Mouse (Mus musculus) megakaryocyte, embryonic 14.5 days (primary cell): ENCODE measurements around the gene Bmp5.

Experiments used
- FLI1 ChIP-seq: IDR thresholded peaks from 2 replicates; pipeline ENCODE4 v1.6.1; 2012; ENCODE audit warnings: low read length, inconsistent platforms, mixed read lengths
- GATA1 ChIP-seq: IDR thresholded peaks from 3 replicates; pipeline ENCODE4 v1.6.1; 2012; ENCODE audit warnings: mixed read lengths, low read length, inconsistent platforms, borderline replicate concordance

DNA sequence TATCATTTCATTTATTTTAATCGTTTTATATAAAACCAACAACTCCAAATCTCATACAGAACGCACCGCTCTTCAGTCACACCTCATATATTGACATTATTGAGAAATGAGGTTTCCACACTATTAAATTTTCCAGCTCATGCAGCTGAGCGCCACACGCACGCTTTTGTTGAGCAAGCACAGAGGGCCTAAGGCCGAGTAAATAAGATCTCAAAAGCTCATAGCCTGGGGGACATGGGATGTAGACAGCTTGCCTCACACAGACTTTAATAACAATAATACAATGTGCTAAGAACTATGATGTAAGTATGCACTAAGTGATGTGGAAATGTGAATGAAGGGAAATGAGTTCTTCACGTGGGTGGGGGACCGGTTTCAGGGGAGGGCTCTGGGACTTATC, 57.3 kb downstream of the Bmp5 start:
- TF ChIP-seq GATA1 = no peak
- no peak for TF ChIP-seq FLI1
